Mouse (Mus musculus) CH12.LX (cell line): Measurements from ENCODE around the gene Polh. TPM values are rescaled to one million over a fixed set of nuclear protein-coding genes. Genes with fewer than 3 reads are reported as not detected.

Experiments
- DNase-seq: peaks from one replicate; pipeline ENCODE4 v3.0.0-alpha.2; 2013; ENCODE audit errors: extremely low read depth
- H3K27ac ChIP-seq: 2 replicates; pipeline ENCODE4 v1.5.1; 2012; ENCODE audit warnings: low read depth, mild to moderate bottlenecking, control low read depth, moderate library complexity; ENCODE audit not compliant: insufficient read depth
- H3K27me3 ChIP-seq: replicated peaks from 2 replicates; pipeline ENCODE3; 2012; ENCODE audit warnings: inconsistent platforms
- H3K36me3 ChIP-seq, 2 experiments: replicated peaks in 1 of 2; 2 replicates each; pipeline versions ENCODE3 to v1.6.1; 2012; ENCODE audit warnings: inconsistent platforms in 1 of 2, low read length in 1 of 2, mild to moderate bottlenecking in 1 of 2, mixed read lengths in 1 of 2, moderate library complexity in 1 of 2; ENCODE audit not compliant: control insufficient read depth in 1 of 2, insufficient read depth in 1 of 2
- H3K4me1 ChIP-seq, 2 experiments: 2 replicates each; pipeline ENCODE4 v1.6.1; 2012; ENCODE audit warnings: inconsistent platforms in 1 of 2, moderate library complexity in 1 of 2; ENCODE audit not compliant: insufficient read depth in 2 of 2, control insufficient read depth in 1 of 2
- H3K4me2 ChIP-seq: 2 replicates; pipeline ENCODE4 v1.6.1; 2012; ENCODE audit warnings: low read depth, mild to moderate bottlenecking, control low read depth; ENCODE audit not compliant: poor library complexity, insufficient read depth, severe bottlenecking
- H3K4me3 ChIP-seq, 3 experiments: fragments of 150-350 bp in 1 of 3; sonication (generic) in 1 of 3; replicated peaks in 1 of 3; 2 replicates each; pipeline versions ENCODE3 to v1.5.1; 2011 to 2012; ENCODE audit warnings: low read depth in 2 of 3, low read length in 2 of 3, mild to moderate bottlenecking in 2 of 3, moderate library complexity in 2 of 3, control low read depth in 1 of 3, improper control_type of control experiment in 1 of 3, inconsistent platforms in 1 of 3, mixed read lengths in 1 of 3; ENCODE audit not compliant: poor library complexity in 1 of 3
- H3K79me2 ChIP-seq: replicated peaks from 2 replicates; pipeline ENCODE4 v1.6.1; 2012; ENCODE audit warnings: mild to moderate bottlenecking, moderate library complexity; ENCODE audit not compliant: control insufficient read depth, poor library complexity, insufficient read depth, severe bottlenecking; ENCODE audit errors: extremely low read depth
- H3K9ac ChIP-seq: 2 replicates; pipeline ENCODE4 v1.6.1; 2012; ENCODE audit warnings: low read depth, mild to moderate bottlenecking, control low read depth, moderate library complexity; ENCODE audit not compliant: insufficient read depth
- H3K9me3 ChIP-seq: replicated peaks from 2 replicates; pipeline ENCODE3; 2012; ENCODE audit warnings: low read length, inconsistent platforms, mixed read lengths
- CHD1 ChIP-seq: IDR thresholded peaks from 2 replicates; pipeline ENCODE4 v1.6.1; 2012; ENCODE audit warnings: low read depth, low read length, improper control_type of control experiment, inconsistent platforms
- CHD2 ChIP-seq: IDR thresholded peaks from 2 replicates; pipeline ENCODE4 v1.6.1; 2011; ENCODE audit warnings: low read length, improper control_type of control experiment
- CTCF ChIP-seq, 2 experiments: IDR thresholded peaks in 1 of 2; conservative IDR thresholded peaks in 1 of 2; 2 replicates each; pipeline ENCODE4 v1.5.1; 2011 to 2012; ENCODE audit warnings: low read depth in 2 of 2, low read length in 2 of 2, improper control_type of control experiment in 1 of 2, inconsistent platforms in 1 of 2, mild to moderate bottlenecking in 1 of 2, moderate library complexity in 1 of 2
- ETS1 ChIP-seq: conservative IDR thresholded peaks from 2 replicates; pipeline ENCODE4 v1.6.1; 2012; ENCODE audit warnings: low read depth, mild to moderate bottlenecking, inconsistent platforms, low read length, improper control_type of control experiment, moderate library complexity
- GABPA ChIP-seq: IDR thresholded peaks from 2 replicates; pipeline ENCODE4 v1.6.1; 2012; ENCODE audit warnings: low read depth, low read length, improper control_type of control experiment, inconsistent platforms; ENCODE audit not compliant: insufficient replicate concordance
- HCFC1 ChIP-seq: IDR thresholded peaks from 2 replicates; pipeline ENCODE4 v1.6.1; 2012; ENCODE audit warnings: low read depth, mild to moderate bottlenecking, inconsistent platforms, low read length, improper control_type of control experiment
- IRF4 ChIP-seq: IDR thresholded peaks from 2 replicates; pipeline ENCODE4 v1.6.1; 2014; ENCODE audit warnings: low read depth, mild to moderate bottlenecking, inconsistent platforms, low read length, improper control_type of control experiment
- JUN ChIP-seq: IDR thresholded peaks from 2 replicates; pipeline ENCODE4 v1.6.1; 2011; ENCODE audit warnings: low read depth, mild to moderate bottlenecking, low read length, improper control_type of control experiment, moderate library complexity; ENCODE audit not compliant: insufficient read depth
- JUND ChIP-seq: conservative IDR thresholded peaks from 2 replicates; pipeline ENCODE4 v1.6.1; 2011; ENCODE audit warnings: low read depth, low read length, improper control_type of control experiment
- KAT2A ChIP-seq: IDR thresholded peaks from 2 replicates; pipeline ENCODE4 v1.6.1; 2012; ENCODE audit warnings: low read length, improper control_type of control experiment, inconsistent platforms; ENCODE audit not compliant: insufficient replicate concordance
- MAFK ChIP-seq: IDR thresholded peaks from 2 replicates; pipeline ENCODE4 v1.6.1; 2011; ENCODE audit warnings: low read length, improper control_type of control experiment; ENCODE audit not compliant: insufficient replicate concordance
- MEF2A ChIP-seq: IDR thresholded peaks from 2 replicates; pipeline ENCODE4 v1.6.1; 2014; ENCODE audit warnings: low read depth, mild to moderate bottlenecking, inconsistent platforms, low read length, improper control_type of control experiment, borderline replicate concordance
- MYC ChIP-seq: IDR thresholded peaks from 2 replicates; pipeline ENCODE4 v1.6.1; 2011; ENCODE audit warnings: low read depth, mild to moderate bottlenecking, improper control_type of control experiment, low read length
- NELFE ChIP-seq: IDR thresholded peaks from 2 replicates; pipeline ENCODE4 v1.6.1; 2011; ENCODE audit warnings: low read depth, low read length, improper control_type of control experiment
- NRF1 ChIP-seq: IDR thresholded peaks from 2 replicates; pipeline ENCODE4 v1.6.1; 2014; ENCODE audit warnings: low read depth, mild to moderate bottlenecking, inconsistent platforms, low read length, improper control_type of control experiment, moderate library complexity
- POLR2AphosphoS2 ChIP-seq: IDR thresholded peaks from 2 replicates; pipeline ENCODE4 v1.6.1; 2011; ENCODE audit warnings: low read depth, low read length, improper control_type of control experiment
- RAD21 ChIP-seq: IDR thresholded peaks from 2 replicates; pipeline ENCODE4 v1.6.1; 2011; ENCODE audit warnings: low read depth, mild to moderate bottlenecking, low read length, improper control_type of control experiment, moderate library complexity
- SIN3A ChIP-seq: IDR thresholded peaks from 2 replicates; pipeline ENCODE4 v1.6.1; 2012; ENCODE audit warnings: low read length, improper control_type of control experiment, inconsistent platforms
- SMC3 ChIP-seq: IDR thresholded peaks from 2 replicates; pipeline ENCODE4 v1.6.1; 2011; ENCODE audit warnings: low read depth, low read length, improper control_type of control experiment
- TCF12 ChIP-seq: IDR thresholded peaks from 2 replicates; pipeline ENCODE4 v1.6.1; 2014; ENCODE audit warnings: low read depth, mild to moderate bottlenecking, inconsistent platforms, low read length, improper control_type of control experiment
- USF1 ChIP-seq: IDR thresholded peaks from 2 replicates; pipeline ENCODE4 v1.6.1; 2014; ENCODE audit warnings: low read depth, mild to moderate bottlenecking, inconsistent platforms, low read length, improper control_type of control experiment
- USF2 ChIP-seq: conservative IDR thresholded peaks from 2 replicates; pipeline ENCODE4 v1.6.1; 2011; ENCODE audit warnings: low read depth, low read length, improper control_type of control experiment
- ZMIZ1 ChIP-seq: IDR thresholded peaks from 2 replicates; pipeline ENCODE4 v1.6.1; 2012; ENCODE audit warnings: low read depth, mild to moderate bottlenecking, inconsistent platforms, low read length, improper control_type of control experiment
- dilution Hi-C: fragments of 300-500 bp; cut with MboI; formaldehyde crosslinking; loops from 2 replicates; pipeline ENCODE4 v1.14.3; 2020; ENCODE audit warnings: low sequenced_read_pairs; ENCODE audit not compliant: extremely low pct_unique_long_range_greater_than_20kb, extremely low pct_ligation_motif_present
- in situ Hi-C: fragments of 300-500 bp; cut with MboI; formaldehyde crosslinking; loops from 3 replicates; pipeline ENCODE4 v1.14.3; 2019; ENCODE audit warnings: low sequenced_read_pairs, low pct_ligation_motif_present, low pct_unique_long_range_greater_than_20kb, mixed read lengths
- polyA plus RNA-seq: library from polyadenylated mRNA; unstranded; fragments of >175 nt; gene quantifications from 2 replicates; pipeline ENCODE4 v1.2.1, GENCODE M21; 2012; ENCODE audit warnings: low read depth; ENCODE audit not compliant: insufficient read length
- total RNA-seq, 2 experiments: library from RNA; depleted of rRNA; stranded (reverse); fragments of 300-350 nt in 1 of 2; fragments of >200 nt in 1 of 2; gene quantifications; 2 replicates each; pipeline ENCODE4 v1.2.3; 2012 to 2014

Gene Polh
- total and polyA plus RNA-seq, 3 experiments = 23.1 to 40.4 (median 36.0) TPM

DNA sequence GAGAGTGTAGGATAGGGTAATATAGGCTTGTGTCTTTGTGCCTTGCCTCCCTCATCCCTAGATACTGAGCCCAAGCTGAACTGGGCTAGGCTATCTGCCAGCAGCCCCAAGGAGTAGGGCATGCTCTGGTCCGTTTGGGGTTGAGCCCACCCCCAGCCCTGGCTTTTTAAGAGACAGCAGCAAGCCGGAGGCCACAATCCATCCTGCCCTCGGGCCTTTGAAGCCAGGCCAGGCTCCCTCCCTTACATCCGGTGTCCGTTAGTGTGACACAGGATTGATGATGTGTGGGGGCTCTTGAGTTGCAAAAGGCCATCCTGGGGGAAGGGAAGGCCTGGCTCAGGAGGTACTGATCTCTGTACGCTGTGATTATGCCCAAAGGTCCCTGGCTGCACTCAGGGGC is 75.8 kb downstream of the Polh start:
- no peaks in the 10 kb centered on the region for H3K4me1 ChIP-seq
- no peak for TF ChIP-seq POLR2AphosphoS2
- no peak for TF ChIP-seq IRF4
- no peak for TF ChIP-seq MYC
- TF ChIP-seq MAFK = no peak
- TF ChIP-seq KAT2A = no peak
- TF ChIP-seq ETS1 = no peak
- TF ChIP-seq USF2 = no peak
- TF ChIP-seq GABPA = no peak
- TF ChIP-seq JUND = no peak
- no peak for TF ChIP-seq NELFE
- no peak for TF ChIP-seq CHD1
- TF ChIP-seq ZMIZ1 = no peak
- no peak for TF ChIP-seq MEF2A
- TF ChIP-seq, all 38 proteins: peak for 0
- Histone ChIP-seq H3K4me2 (no peak overlapping the region), H3K9ac (no peak overlapping the region), H3K36me3 (peaks cover 79 to 92% of the 10 kb centered on the region in 2 experiments), H3K4me3 (no peak overlapping the region), H3K27me3 (no peaks in the 10 kb centered on the region), H3K9me3 (no peaks in the 10 kb centered on the region), H3K79me2 (no peaks in the 10 kb centered on the region), H3K27ac (no peak overlapping the region)
- DNase-seq = no peak
- in situ Hi-C loops = no loop called here
- dilution Hi-C loops = no loop called here

DNA sequence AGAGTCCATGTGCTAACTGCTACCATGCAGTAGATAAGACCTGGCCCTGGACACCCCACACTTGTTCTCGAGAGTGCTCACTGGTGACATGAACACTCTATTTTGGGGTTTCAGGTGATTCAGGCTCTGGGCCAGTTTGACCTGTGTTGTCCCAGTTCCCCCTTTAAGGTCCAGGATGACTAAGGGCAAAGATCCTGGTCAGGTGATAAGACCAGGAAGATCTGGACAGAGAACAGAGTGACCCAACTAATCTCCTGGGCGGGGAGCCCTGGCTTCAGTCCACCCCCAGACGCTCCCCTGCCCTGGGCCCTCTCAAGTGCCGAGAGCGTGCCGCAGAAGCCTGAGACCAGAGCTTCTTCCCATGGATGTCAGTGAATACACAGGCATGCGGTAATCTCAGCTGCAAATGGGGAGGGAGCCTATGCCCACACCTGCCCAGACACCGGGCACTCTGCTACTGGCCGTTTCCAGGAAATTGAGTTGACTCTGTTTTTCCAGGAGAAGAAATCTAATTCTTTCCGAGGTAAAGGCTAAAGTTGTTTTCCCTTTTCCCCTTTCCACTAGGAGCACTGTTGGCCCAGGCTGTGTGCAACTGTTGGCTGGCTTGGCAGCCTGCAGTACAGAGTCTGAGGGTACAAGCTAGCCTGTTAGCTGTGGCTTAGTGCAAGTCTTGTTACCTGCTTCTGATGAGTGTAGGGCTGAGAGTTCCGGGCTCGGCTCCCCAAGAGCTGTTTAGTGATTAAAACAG is 78.3 kb downstream of the Polh start:
- no peak overlapping the region for H3K9ac ChIP-seq
- no peaks in the 10 kb centered on the region for H3K9me3 ChIP-seq
- no peaks in the 10 kb centered on the region for H3K4me1 ChIP-seq
- H3K36me3 ChIP-seq = peaks cover 86 to 89% of the 10 kb centered on the region in 2 experiments
- TF ChIP-seq NRF1 (no peak), CTCF (conservative IDR thresholded peaks at IDR 0.05 in 1 of 2, IDR thresholded peaks at IDR 0.05 in 1 of 2; ENCODE audit: low read depth in 2 of 2, low read length in 2 of 2) (no peak), ZMIZ1 (no peak), SMC3 (no peak), CHD2 (no peak), IRF4 (no peak), JUN (no peak), SIN3A (no peak), JUND (no peak), USF1 (no peak), HCFC1 (no peak), MYC (no peak), RAD21 (no peak), TCF12 (no peak)
- DNase-seq = no peak
- no peak overlapping the region for H3K4me3 ChIP-seq
- no peak overlapping the region for H3K27ac ChIP-seq
- in situ Hi-C loops (no loop called here), dilution Hi-C loops (no loop called here)
- no peaks in the 10 kb centered on the region for H3K79me2 ChIP-seq
- H3K4me2 ChIP-seq = no peak overlapping the region
- no peaks in the 10 kb centered on the region for H3K27me3 ChIP-seq
